Mouse (Mus musculus) midbrain, postnatal 0 days (tissue): ENCODE data around the gene Gdf2. TPM values are rescaled to one million over a fixed set of nuclear protein-coding genes. Genes with fewer than 3 reads are reported as not detected.

Experiments used
- ATAC-seq: fragments of 200-750 bp; cut with Nextera tagmentation; 2 replicates; pipeline ENCODE4 v1.8.0; 2017; ENCODE audit warnings: moderate number of reproducible peaks, mild to moderate bottlenecking, moderate TSS enrichment, moderate library complexity; ENCODE audit not compliant: low FRiP score
- DNase-seq: peaks from one replicate; pipeline ENCODE4 v3.0.0-alpha.2; 2015; ENCODE audit warnings: low spot score
- H3K27ac ChIP-seq: fragments of 300-500 bp; sonication (generic); 2 replicates; pipeline ENCODE4 v1.5.1; 2014; ENCODE audit warnings: low read depth, mild to moderate bottlenecking, low read length, mixed read lengths
- H3K27me3 ChIP-seq: fragments of 300-500 bp; sonication (generic); 2 replicates; pipeline ENCODE4 v1.6.1; 2014; ENCODE audit warnings: low read length, control low read depth, mixed read lengths; ENCODE audit not compliant: insufficient read depth
- H3K36me3 ChIP-seq: fragments of 300-500 bp; sonication (generic); 2 replicates; pipeline ENCODE4 v1.6.1; 2014; ENCODE audit warnings: low read length, control low read depth, mixed read lengths; ENCODE audit not compliant: insufficient read depth
- H3K4me1 ChIP-seq: fragments of 300-500 bp; sonication (generic); 2 replicates; pipeline ENCODE4 v1.6.1; 2014; ENCODE audit warnings: mild to moderate bottlenecking, control low read depth, antibody characterized with exemption, low read length, mixed read lengths; ENCODE audit not compliant: insufficient read depth
- H3K4me2 ChIP-seq: fragments of 300-500 bp; sonication (generic); 2 replicates; pipeline ENCODE4 v1.6.1; 2014; ENCODE audit warnings: low read depth, mild to moderate bottlenecking, low read length, mixed read lengths; ENCODE audit not compliant: poor library complexity, severe bottlenecking
- H3K4me3 ChIP-seq: fragments of 300-500 bp; sonication (generic); 2 replicates; pipeline ENCODE4 v1.5.1; 2014; ENCODE audit warnings: low read depth, mild to moderate bottlenecking, low read length, moderate library complexity
- H3K9ac ChIP-seq: fragments of 300-500 bp; sonication (generic); replicated peaks from 2 replicates; pipeline ENCODE4 v1.6.1; 2014; ENCODE audit warnings: mild to moderate bottlenecking, low read length, moderate library complexity, mixed read lengths; ENCODE audit not compliant: poor library complexity, severe bottlenecking
- H3K9me3 ChIP-seq: fragments of 300-500 bp; sonication (generic); 2 replicates; pipeline ENCODE4 v1.6.1; 2016; ENCODE audit warnings: low read length, control low read depth
- CTCF ChIP-seq: IDR thresholded peaks from 2 replicates; pipeline ENCODE4 v1.5.1; 2016; ENCODE audit warnings: antibody characterized with exemption, mild to moderate bottlenecking
- WGBS: fragments of 180-500 bp; shearing (Covaris S2); extraction: QIAGEN DNeasy Blood & Tissue Kit; methylation state at CpG from one replicate; pipeline ENCODE4 v1.1.7; 2014; 5-methylcytosine and 5-hydroxymethylcytosine counted together
- polyA plus RNA-seq: library from polyadenylated mRNA; unstranded; fragments of >200 nt; fragmentation: Nextera tagmentation; extraction: Ambion mirVana; gene quantifications from 2 replicates; pipeline ENCODE4 v1.2.1, GENCODE M21; 2015
- total RNA-seq: library from RNA; depleted of rRNA; stranded (reverse); fragments of >200 nt; gene quantifications from 2 replicates; pipeline ENCODE4 v1.2.3, GENCODE M21; 2014

Gene Gdf2
- total and polyA plus RNA-seq, 2 experiments from 2014 or later = 0.11 TPM; not detected in 1

DNA sequence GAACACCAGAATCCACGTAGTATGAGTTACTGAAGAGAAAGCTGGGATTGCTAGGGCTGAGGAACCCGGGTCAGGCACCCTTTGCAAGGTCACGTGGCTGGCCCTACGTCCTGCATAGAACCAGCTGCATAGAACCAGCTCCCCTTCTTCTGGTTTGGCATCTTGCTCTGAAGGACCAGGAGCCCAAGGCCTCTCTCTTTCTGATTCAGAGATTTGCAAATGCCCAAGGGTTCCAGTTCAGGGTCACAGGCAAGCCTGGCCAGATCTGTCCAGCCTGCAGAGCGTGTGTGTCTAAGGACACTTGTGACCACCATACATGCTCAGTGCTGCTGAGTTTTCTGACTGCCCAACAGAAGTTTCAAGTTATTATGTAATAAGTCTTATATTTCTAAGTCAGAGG, 1.4 kb downstream of the Gdf2 start:
- Histone ChIP-seq H3K9ac (no peak overlapping the region), H3K4me3 (no peak overlapping the region), H3K4me2 (no peak overlapping the region), H3K9me3 (no peaks in the 10 kb centered on the region), H3K27ac (no peak overlapping the region), H3K4me1 (no peaks in the 10 kb centered on the region), H3K36me3 (no peaks in the 10 kb centered on the region), H3K27me3 (no peaks in the 10 kb centered on the region)
- DNase-seq = no peak
- no peak for TF ChIP-seq CTCF
- 81% methylated on average over 5 of the region's 5 CpGs for WGBS
- no peak for ATAC-seq

DNA sequence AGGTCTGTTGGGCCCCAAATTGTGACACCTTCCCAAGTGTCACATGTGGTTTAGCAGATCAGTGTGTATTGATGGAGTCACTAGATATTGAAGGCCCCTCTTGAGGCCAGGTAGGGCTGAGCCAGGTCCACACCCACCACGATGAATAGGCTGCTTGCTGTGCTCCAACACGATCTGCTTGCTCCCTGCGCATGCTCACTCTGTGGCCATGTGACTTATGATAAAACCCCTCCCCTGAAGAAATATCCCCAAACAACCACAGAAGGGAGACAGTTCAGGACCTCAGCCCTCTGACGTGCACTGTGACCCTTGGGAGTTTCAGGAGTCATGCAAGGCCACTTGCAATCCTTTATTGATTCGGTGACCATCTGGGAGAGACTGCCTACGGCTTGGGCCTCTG, 5.3 kb downstream of the Gdf2 start:
- no peaks in the 10 kb centered on the region for H3K27me3 ChIP-seq
- DNase-seq (no peak), ATAC-seq (no peak)
- no peak overlapping the region for H3K4me3 ChIP-seq
- 88% methylated on average over 6 of the region's 6 CpGs for WGBS
- no peaks in the 10 kb centered on the region for H3K36me3 ChIP-seq
- no peaks in the 10 kb centered on the region for H3K9me3 ChIP-seq
- no peak overlapping the region for H3K9ac ChIP-seq
- H3K4me2 ChIP-seq = no peak overlapping the region
- no peak for TF ChIP-seq CTCF
- H3K4me1 ChIP-seq = no peaks in the 10 kb centered on the region
- H3K27ac ChIP-seq = no peak overlapping the region

DNA sequence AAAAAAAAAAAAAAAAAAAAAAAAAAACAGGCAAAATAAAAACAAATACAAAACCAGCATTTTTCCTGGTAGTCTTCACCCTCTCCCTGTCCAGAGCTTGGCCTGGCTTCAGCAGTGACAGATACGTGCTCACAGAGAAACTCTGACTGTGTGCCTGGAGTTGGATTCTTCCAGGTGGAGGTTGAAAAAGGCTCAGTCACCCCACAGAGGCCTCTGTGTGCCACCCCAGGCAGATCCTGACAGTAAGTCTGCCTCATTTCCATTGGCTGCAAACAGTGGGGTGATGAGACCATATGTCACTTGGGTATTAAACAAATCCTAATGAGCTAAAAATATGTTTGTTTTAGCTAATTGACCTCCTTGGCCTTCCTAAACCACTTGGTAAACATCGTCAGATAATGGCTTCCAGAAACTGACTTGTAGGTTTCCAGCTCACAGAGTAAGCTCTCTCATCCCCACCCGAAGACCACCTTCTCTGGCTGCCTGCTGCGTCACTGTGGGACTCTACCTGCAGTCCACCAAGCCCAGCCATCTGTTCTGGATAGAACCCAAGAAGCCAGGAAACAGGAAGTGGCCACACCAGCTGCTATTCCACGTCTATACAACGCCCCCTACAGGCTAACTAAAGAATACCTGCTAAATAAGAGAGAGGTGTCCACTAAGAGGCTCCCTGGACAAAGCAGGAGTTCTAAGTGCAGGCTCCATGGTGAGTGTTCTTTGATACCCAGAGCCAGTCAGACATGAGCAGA, 11.6 kb downstream of the Gdf2 start:
- peak; percentile 47 for DNase-seq
- Histone ChIP-seq H3K4me2 (no peak overlapping the region), H3K4me3 (no peak overlapping the region), H3K36me3 (no peaks in the 10 kb centered on the region), H3K4me1 (no peaks in the 10 kb centered on the region), H3K27me3 (no peaks in the 10 kb centered on the region), H3K9me3 (no peaks in the 10 kb centered on the region), H3K27ac (no peak overlapping the region), H3K9ac (no peak overlapping the region)
- peak; percentile 18; the same call in 1 of the 2 replicates for TF ChIP-seq CTCF
- WGBS = 66% methylated on average over 6 of the region's 6 CpGs
- no peak for ATAC-seq

DNA sequence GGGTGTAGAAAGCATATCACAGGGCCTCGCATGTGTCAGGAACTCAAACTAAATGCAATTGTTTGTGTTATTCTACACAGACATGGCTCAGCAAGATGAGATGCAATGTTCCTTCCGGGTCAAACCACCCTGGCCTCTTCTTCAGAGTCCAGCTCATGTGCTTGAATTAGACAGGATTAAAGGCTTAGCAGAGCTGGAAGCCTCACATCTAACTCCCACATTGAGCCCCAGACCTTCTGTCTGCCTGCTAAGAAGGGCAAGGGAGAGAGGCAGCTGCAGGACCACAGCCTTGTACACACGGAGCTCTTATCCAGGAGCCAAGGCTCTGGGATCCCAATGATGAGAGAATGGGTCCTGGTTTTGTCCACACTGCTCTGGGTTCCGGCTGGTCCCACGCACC, 12.9 kb downstream of the Gdf2 start, which contains the start of gene Rbp3:
TSS of gene Rbp3 (plus strand) at position 243 of the 400 bp plus-strand sequence.
- Histone ChIP-seq H3K4me2 (no peak within 1 kb of the TSS), H3K9ac (no peak within 1 kb of the TSS), H3K27ac (no peak within 1 kb of the TSS), H3K9me3 (no peaks in the 10 kb centered on the region), H3K4me3 (no peak within 1 kb of the TSS), H3K27me3 (no peaks in the 10 kb centered on the region), H3K4me1 (no peaks in the 10 kb centered on the region), H3K36me3 (no peaks in the 10 kb centered on the region)
- no peak for TF ChIP-seq CTCF
- 67% methylated on average over 5 of the region's 5 CpGs for WGBS
- ATAC-seq = no peak
- no peak for DNase-seq

DNA sequence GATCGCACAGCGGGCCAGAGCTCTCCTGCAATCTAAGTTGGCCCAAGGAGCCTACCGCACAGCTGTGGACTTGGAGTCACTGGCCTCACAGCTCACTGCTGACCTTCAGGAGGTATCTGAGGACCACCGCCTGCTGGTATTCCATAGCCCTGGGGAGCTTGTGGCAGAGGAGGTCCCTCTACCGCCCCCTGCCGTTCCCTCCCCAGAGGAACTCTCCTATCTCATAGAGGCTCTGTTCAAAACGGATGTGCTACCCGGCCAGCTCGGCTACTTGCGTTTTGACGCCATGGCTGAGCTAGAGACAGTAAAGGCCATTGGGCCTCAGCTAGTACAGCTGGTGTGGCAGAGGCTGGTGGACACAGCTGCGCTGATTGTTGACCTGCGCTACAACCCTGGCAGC, 15.2 kb downstream of the Gdf2 start:
- no peak for TF ChIP-seq CTCF
- ATAC-seq = no peak
- DNase-seq = no peak

DNA sequence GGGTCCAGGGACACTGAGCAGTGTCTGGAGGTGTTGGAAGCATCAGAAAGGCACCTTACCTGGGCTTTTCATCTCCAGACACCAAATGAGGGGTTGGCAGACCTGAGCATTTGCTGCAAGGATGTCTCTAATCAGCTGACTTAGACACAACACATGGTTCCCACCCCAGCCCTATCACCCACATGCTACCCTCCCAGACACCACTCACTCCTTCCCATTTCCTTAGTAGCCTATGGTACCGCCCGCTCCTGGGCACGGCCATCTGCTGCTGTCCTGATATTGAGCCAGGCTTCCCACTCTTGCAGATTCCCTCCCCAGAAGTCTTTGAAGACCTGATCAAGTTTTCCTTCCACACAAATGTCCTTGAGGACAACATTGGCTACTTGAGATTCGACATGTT, 17.3 kb downstream of the Gdf2 start:
- DNase-seq (no peak), ATAC-seq (no peak)
- 92% methylated on average over 4 of the region's 4 CpGs for WGBS
- Histone ChIP-seq H3K36me3 (no peaks in the 10 kb centered on the region), H3K27me3 (no peaks in the 10 kb centered on the region), H3K27ac (no peak overlapping the region), H3K4me1 (no peaks in the 10 kb centered on the region), H3K4me3 (no peak overlapping the region), H3K9me3 (no peaks in the 10 kb centered on the region), H3K9ac (no peak overlapping the region), H3K4me2 (no peak overlapping the region)
- no peak for TF ChIP-seq CTCF

More for the DNA sequence above, 15.2 kb downstream of the Gdf2 start:
- H3K27ac ChIP-seq = no peak overlapping the region
- H3K4me3 ChIP-seq = no peak overlapping the region
- no peaks in the 10 kb centered on the region for H3K27me3 ChIP-seq
- H3K9ac ChIP-seq = no peak overlapping the region
- no peaks in the 10 kb centered on the region for H3K36me3 ChIP-seq
- H3K4me1 ChIP-seq = no peaks in the 10 kb centered on the region
- no peaks in the 10 kb centered on the region for H3K9me3 ChIP-seq
- no peak overlapping the region for H3K4me2 ChIP-seq
- 83% methylated on average over 13 of the region's 13 CpGs for WGBS
